Mouse (Mus musculus): ENCODE measurements at regions not wholly inside any gene's neighbourhood (a gene's known extent, or its start where the extent isn't known, plus 50 kb on each side); places are given as distances from the start of the nearest gene placed in this dataset.
A peak's percentile ranks its signal among the peaks of the same experiment; 100 is the strongest.

GRCm38 (mm10) chr13:69867296-69868065 lies 65.3 kb downstream of the Med10 start:
- DNase-seq (ENCODE audit: low read depth, low spot score) = no peak

DNA sequence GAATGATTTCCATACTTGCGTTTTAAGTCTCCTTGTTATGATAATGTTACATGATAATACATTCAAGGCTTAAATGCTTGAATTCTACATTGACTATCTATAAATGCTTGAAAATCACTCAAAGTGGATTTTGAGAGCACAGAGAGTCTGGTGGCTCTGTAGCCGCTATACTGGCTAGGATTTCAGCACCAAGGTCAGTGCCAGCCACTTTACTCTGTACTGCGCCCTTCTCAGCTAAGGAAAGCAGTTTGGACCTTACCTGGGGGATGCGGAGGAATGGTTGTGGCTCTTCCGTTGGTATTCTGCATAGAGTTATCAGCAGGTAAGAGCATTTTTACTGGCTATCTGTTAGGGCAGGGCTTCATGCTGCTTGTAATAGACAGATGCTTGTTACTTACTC lies 94.3 kb downstream of the Med10 start:
- DNase-seq (ENCODE audit: low read depth, low spot score) = no peak

GRCm38 (mm10) chr13:69901139-69901538 lies 98.9 kb downstream of the Med10 start:
- DNase-seq (ENCODE audit: low read depth, low spot score) = no peak

DNA sequence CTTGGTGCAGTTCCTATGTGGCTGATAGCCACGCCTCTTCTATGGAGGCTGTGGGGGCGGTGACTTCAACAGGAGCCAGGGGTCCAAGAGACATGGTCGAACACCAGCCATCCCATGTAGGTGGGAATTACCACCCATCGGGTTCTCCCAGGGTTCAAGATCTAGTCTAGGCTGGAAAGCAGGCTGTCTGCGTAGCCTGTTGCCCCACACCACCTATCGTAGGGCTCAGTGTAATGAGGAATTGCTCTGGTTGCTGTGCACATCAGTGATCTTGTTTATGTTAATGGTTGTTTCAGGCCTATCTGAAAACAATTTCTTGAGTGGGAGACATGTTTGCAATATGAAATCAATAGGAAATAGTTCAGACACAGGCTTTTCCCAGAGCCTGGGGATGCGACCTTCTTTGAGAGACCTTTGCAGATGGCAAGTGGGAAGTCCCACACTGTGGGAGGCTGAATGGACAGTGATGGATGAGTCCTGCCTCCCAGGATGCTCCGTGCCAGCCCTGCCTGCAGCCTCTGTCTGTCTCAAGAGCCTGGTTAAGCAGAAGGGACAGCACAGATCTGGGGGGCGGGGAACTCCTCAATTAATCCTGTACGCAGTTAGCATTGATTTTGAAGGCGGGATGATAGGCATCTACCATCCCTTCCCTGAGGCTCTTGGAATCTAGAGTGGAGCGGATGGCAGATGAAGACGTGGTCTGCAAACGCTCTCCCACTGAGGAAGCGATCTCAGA lies 104.8 kb downstream of the Med10 start:
- DNase-seq (ENCODE audit: low read depth, low spot score) = no peak

DNA sequence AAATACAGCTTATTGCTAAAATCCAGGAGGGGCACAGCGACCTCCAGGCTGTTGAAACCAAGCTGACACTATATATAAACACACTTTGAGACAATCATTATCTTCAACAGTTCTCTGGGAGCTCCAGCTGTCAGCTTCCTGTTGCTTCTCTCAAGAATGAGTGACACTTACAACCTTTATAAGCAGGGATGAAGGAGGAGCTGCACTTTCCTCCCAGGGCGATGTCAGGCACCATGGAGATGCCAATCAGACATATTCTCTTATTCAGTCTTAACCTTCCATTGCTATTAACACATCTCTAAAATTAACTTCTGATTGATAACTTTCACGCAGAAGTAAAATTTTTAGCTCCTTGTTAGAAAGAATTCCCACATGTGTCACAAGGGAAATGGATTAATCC lies 113.6 kb downstream of the Med10 start:
- DNase-seq (ENCODE audit: low read depth, low spot score) = no peak

GRCm38 (mm10) chr13:69932695-69933550 lies 130.7 kb downstream of the Med10 start:
- DNase-seq (ENCODE audit: low read depth, low spot score) = no peak

DNA sequence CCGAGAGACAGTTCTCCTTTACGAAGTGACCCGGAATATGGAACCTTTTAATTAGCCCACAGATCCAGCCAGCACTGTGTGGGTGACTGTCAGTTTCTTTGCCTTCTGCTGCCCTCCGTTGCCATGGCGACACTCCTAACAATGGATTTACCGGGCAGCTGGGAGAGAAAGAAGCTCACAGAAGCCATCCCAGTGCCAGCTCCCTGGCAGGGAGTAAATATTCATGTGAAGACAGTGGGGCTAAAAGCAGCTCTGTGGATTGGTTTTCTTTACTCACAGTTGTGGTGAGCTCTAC lies 131.3 kb downstream of the Med10 start:
- DNase-seq (ENCODE audit: low read depth, low spot score) = peak; percentile 25

DNA sequence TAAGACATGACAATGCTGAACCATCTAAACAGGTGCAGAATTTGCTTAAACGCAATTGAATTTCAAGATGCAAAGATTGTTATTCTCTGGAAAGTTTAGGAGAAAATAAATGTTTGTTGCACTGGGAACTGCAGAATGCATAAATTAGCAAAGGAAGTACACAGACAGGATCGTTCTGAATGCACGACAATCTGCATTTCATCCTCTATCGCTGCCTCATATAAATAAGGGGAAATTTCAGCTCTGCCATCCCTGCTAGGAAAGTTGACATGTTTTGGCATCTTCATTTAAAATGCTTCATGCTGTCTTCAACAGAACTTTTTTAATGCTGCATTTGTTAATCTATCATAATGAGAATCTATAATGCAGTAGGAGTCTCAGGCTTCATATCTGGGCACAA lies 137.6 kb downstream of the Med10 start:
- DNase-seq (ENCODE audit: low read depth, low spot score) = no peak

GRCm38 (mm10) chr13:69944651-69945050 lies 142.5 kb downstream of the Med10 start:
- no peak for DNase-seq (ENCODE audit: low read depth, low spot score)

GRCm38 (mm10) chr13:69946615-69947014 lies 144.4 kb downstream of the Med10 start:
- DNase-seq (ENCODE audit: low read depth, low spot score) = no peak

GRCm38 (mm10) chr13:69952061-69952460 lies 149.9 kb downstream of the Med10 start:
- no peak for DNase-seq (ENCODE audit: low read depth, low spot score)

DNA sequence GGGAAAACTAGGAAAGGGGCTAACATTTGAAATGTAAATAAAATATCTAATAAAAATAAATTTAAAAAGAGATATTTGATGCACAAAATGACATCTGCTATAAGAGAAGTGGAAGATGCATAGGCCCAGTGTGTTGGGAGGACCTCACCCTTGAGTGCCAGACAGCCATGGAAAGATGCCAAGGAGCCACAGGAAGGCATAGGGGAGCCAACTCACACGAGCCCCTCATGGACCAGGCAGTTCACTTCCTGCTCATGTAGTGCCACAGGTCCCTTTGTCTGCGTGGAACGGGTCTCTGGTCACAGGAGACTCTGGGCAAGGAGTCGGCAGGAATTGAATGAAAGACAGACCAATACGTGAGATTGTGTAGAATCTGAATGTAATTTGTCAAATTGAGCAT lies 152.0 kb downstream of the Med10 start:
- DNase-seq (ENCODE audit: low read depth, low spot score) = no peak

- no peak for DNase-seq (ENCODE audit: low read depth, low spot score)
Measured at GRCm38 (mm10) chr13:69955503-69955902, 153.3 kb downstream of the Med10 start.

DNA sequence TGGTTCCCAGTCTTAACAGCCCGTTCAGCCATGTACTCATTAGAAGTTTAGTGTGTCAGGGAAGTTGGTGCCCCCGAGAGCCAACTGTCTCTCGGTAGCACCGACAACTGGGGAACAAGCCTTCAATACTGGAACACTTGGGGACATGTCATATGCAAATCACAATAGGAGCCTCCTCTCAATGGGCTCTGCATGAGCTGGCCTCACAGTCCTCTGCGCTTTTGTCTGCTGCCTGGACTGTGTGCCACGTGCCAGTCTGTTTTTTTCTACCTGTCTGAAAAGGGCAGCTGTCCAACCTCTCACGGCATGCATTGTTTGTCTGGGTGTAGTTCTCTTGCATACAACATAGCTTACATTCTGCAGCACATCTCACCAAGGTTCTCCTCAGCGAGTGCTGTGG lies 161.7 kb downstream of the Med10 start:
- DNase-seq (ENCODE audit: low read depth, low spot score) = no peak

DNA sequence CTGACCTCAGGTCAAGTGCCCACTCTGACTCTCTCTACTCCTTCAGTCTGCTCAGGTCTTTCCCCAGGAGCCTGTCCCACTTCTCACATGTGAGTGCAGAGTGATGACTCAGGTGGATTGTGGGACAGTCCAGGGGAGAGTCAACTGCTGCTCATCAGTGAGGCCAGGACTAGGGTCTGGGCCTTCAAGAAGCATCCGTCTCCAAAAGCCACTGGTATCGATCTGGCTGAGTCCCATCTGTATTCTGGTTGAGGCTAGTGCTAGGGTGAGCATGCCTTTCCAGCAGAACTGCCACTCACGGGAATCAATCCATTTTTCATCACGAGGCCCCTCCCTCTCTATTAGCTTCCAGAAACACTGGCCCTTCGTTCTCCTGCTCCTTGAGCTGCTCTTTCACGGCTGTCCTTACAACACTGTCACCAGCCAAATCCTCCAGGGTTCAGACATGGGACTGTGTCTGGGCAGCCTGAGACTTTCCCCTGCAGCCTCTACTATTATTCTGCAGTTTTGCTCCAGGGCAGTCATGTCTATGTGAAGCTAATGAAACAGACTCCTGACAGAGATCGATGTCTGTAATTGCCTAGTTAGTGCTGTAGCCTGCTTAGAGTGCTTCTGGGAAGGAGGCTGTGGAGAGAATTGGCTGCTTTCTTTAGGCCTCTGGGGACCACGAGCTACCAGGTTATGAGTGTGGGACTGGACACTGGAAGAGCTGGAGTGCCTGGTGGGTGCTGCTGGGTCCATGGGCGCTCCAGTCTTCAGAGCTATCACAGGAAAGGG lies 169.3 kb downstream of the Med10 start:
- no peak for DNase-seq (ENCODE audit: low read depth, low spot score)

DNA sequence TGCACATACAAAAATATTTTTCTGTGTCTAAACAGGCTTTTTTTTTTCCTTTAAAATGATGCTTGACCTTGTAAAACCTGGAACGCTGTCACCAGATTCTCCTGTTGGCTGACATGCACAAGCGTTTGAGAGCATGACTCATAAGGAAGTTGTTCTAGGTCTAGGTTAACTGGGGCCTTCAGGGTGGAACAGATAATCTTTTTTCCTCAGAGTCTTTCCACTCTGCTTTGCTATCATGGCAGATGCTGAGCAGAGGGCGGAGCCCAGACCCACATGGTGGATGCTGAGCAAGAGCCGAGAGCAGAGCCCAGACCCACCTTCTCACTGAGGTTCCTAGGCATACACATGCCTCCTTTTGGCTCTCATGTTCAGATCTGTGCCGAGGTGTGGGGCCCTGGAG lies 172.6 kb downstream of the Med10 start:
- DNase-seq (ENCODE audit: low read depth, low spot score) = no peak

- no peak for DNase-seq (ENCODE audit: low read depth, low spot score)
Measured at GRCm38 (mm10) chr13:69984159-69984558, 182.0 kb downstream of the Med10 start.

DNA sequence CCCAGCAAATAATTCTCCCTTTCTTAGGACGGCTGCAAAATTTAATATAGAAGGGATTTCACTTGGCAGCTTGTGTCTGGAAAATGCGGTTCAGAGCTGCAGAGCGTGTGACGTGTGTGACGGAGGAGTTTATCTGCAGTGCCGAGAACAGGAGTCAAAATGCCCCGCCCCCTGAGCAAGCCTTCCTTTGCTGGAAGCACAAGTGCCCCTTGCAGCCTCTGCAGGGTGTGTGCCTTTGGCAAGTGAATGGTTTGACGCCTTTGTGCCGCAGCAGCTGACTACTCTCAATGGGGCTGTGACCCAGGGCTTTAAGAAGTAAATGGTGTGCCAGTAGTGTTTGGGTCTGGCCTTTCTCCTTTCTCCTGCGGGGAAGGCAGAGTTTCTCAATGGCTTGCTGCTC lies 185.0 kb downstream of the Med10 start:
- DNase-seq (ENCODE audit: low read depth, low spot score) = no peak

DNA sequence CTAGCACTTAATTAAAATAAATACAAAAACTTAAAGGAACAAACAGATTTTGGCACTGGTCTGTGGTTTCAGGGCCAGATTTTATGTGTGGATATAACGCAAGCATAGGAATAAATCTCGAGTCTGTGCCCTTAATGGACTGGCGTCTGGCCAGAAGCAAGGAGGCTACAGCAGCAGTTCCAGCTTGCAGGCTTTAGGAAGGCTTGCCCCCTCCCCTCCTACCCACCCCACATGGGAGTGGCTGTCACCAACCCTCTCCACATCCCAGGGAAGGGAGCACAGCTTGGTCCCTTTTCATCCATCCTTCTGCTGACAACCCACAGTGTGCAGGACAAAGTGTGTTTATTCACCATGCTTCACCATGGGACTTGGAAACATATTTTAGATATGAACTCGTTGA lies 186.1 kb downstream of the Med10 start:
- no peak for DNase-seq (ENCODE audit: low read depth, low spot score)

GRCm38 (mm10) chr13:69991253-69991891 lies 189.2 kb downstream of the Med10 start:
- peak; percentile 11 for DNase-seq (ENCODE audit: low read depth, low spot score)

GRCm38 (mm10) chr13:69991892-69992261 lies 189.7 kb downstream of the Med10 start:
- no peak for DNase-seq (ENCODE audit: low read depth, low spot score)

Data from retina, adult 2 months (tissue).